Mouse (Mus musculus): ENCODE results near the gene Sirt2. TPM values are rescaled to one million over a fixed set of nuclear protein-coding genes. Genes with fewer than 3 reads are reported as not detected.

The Sirt2 gene
- total RNA-seq, 1 experiment from 2014 or later = 71.4 TPM

DNA sequence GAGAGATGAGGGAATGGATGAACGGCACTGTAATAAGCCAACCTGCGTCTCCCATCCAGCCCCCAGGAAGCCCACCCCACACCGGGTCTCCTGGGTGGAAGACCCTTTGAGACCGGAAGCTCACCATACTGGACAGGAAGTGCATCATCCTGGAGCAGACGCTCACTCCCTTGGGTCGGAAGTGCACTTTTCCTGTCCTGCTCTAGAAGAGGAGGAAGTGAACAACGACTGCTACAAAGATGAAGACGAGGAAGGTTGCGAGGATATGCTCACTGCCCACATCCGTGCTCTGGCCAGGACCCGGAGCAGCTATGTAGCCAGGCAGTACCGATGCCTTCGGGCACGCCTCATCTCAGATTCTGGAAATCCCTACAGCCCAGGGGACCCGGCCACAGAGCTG lies 29.3 kb downstream of the Sirt2 start:
- no peak for DNase-seq

DNA sequence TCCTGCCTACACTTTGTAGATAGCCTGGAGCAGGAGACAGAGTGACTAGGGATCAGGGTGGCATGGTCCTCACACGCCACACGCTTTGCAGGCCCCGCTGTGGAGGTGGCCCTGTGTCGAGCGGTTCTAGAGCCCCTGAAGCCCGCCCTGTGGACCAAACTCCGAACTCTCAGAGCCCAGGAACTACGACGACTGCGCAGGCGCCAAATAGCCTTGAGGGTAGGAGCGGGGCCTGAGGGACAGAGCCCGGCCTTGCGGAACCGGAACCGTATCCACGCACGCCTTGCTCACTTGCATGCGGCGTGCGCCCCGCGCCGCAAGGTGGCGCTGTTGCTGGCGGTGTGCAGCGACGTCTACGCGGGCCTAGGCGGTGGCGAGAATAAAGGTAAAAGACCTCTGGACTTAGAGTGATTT lies 30.0 kb downstream of the Sirt2 start:
- DNase-seq = peak; percentile 88

DNA sequence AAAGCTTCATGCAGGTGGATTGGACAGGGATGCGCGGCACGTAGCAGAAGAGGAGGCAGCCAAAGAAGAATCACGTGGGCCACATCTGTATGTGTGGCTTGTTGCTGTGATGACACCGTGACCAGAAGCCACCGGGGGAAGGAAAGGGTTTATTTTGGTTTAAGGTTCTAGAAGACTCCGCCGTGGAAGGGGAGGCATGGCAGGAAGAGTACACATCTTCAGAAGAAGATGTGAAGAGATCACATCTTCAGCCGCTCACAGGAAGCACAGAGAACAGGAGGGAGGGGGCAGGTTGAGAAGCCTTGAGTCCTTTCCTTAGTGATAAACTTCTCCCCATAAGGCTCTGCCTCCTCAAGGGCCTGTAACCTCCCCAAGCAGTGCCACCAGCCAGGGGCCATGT lies 33.5 kb downstream of the Sirt2 start:
- DNase-seq = no peak

DNA sequence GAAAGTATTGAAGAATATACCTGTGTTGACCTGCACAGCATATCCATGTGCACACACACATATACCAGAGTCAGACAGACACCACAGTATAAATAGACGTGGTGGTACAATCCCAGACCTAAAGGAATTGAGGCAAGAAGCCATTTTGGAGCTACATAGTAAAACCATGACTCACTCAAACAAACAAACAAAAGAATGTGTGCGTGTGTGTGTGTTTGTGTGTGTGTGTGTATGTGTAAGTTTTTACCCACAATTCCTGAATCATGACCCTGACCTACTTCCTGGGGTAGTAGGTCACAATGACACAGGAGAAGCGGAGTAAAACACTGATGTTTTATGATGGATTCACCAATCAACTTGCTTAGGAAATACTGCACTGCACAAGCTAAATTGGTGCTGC lies 34.9 kb downstream of the Sirt2 start:
- no peak for DNase-seq

DNA sequence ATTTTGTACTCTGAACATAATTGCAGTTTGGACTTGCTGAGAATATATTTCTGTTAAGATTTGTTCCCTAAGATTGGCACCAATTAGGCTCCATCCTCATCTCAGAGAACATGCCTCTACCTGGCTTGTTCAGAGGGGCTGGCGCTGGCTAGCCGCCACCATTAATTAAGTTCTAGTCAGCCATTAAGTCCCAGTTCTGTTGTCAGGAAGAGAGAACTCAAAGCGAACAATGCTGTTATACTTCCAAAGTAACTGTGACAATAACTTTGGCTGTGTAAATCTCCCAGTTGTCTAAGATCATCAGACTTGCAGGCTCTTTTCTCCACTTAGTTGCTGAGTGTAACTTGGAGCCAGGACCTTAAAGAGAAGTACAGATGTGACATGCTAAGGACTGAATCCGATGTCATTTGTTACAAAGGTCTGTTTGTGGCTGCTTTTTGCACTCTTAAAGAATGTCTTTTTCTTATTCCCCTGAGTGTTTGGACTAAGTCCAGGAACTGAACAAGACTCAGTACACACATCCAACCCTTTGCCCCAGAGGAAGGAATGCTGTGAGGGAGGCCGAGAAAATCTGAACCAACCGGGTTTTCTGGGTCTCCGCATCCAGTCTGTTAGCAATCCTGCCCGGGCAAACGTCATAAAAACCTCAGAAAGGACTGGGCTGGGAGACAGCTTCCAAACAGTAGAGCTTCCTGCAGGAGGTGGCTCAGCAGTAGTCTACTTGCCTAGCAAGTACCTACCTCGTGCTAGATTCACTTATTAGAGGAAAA lies 35.6 kb downstream of the Sirt2 start:
- DNase-seq = no peak

DNA sequence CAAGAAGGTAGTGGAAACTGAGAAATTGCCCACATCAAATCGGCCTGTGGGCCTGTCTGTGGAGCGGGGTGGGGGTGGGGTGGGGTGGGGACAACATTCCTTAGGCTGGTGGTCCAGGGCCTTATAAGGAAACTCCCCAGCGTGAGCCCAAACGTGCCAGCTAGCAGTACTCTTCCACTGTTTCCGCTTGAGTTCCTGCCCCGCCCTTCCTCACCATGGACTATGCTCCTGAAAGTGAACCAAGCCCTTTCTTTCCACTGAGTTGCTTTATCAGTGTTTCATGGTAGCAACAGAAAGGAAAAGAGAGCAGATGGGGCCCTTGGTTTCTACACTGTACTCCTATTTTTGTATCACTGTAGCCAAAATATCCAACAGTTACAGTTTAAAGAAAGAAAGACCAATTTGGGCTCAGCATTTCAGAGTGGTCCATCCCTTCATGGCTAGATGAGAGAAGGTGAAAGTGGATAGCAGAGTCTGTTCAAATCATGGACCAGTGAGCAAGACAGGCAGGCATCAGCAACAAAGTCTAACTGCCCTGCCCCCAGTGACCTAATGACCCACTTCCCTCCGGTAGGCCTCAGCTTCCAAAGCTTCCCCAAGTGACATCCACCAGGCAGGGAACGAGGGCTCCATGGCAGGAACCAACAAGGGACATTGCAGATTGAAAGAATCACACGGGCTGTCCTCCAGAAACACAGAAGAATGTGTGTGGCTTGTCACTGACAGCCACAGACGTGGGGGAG lies 36.5 kb downstream of the Sirt2 start:
- no peak for DNase-seq

DNA sequence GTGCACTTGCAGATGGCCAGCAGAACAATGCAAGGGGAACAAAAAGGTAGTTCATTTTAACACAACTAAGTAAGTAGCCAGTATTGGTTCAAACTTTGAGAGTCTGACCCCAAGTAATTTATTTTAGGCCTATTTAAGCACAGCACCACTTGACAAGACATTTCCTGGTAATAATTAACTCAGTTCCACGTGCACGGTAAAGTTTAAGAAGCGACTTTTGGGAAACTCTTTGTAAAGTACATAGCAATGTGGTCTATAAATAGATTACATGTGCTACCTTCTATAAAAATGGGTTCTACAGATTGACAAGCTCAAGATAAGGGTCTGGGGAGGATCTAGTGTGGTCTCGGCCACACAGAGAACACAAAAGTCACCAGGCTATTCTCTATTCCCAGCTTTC lies 37.2 kb downstream of the Sirt2 start:
- DNase-seq = no peak

DNA sequence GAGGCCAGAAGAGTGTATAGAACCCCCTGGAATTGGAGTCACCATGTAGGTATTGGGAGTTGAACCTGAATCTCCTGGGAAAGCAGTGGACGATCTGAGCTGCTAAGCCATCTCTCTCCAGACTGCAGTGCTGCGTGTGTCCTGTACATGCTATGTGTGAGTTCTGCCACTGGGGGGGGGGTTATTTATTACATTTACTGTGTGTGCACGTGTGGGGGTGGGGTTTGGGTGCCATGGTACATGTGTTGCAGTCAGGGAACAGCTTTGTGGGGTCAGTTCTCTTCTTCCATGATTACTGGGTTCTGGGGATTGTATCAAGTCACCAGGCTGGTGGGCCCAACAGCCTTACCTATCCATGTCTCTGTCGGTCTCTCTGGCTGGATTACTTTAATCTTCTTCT lies 40.3 kb downstream of the Sirt2 start:
- no peak for DNase-seq

DNA sequence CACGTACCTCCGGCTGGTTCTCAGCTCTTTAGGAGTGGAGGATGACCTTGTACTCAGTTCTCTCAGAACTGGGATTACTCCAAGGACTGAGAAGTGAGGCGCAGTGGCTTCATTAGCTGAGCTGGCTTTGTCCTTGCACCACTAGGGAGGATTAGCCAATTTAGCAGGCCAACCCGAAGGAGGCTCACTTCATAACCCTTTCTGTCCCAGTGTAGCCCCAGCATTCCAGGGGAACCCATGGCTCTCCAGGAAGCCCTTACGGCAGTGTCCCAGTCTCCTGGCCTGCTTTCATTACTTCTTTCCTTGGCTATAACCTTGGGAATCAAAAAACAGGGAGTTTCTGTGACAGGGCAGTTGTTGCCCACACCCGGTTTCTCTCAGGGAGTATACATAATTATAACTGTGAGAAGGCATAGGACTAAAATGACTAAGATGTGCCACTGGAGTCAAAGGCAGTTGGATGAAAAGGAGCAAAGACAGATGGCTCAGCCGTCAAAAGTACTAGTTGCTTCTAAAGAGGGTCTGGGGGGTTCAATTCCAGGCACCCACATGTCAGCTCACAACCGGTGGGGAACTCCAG lies 41.2 kb downstream of the Sirt2 start:
- peak; percentile 48 for DNase-seq

DNA sequence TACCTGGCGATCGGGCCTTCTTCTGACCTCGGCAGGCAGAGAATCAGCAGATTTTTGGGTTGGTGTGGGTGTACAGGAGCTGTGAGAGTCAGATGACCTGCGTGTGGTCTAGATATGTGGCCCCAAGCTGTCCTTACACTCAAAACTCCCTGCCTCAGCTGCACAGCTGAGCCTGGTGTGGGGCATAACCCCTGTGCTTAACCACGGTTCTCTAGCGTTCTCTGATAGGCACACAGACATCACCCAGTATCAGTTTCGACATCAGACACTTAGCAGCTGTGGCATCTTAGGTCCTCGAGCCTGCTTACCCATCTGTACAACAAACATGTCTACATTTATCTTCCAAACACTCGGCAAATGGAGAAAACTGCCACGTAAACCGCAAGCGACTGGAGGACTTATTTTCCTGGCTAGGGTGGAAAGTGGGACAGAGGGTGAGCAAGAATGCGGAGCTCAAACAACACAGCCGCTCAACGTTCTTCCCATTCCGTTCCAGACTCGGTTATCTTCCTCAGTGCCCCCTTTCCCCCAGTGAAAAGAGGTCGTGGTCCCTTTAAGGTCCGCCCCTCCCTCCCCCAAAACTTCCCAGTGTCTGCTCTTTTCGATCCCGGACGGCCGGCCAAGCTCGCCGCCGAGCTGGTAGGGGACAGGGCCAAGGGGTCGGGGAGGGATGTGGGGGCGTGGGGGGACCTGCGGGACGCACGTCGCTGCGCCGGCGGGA lies 41.8 kb downstream of the Sirt2 start, which contains the start of gene Hnrnpl:
Hnrnpl (plus strand) TSS at position 321 of the 721 bp plus-strand sequence.
- DNase-seq = no peak

DNA sequence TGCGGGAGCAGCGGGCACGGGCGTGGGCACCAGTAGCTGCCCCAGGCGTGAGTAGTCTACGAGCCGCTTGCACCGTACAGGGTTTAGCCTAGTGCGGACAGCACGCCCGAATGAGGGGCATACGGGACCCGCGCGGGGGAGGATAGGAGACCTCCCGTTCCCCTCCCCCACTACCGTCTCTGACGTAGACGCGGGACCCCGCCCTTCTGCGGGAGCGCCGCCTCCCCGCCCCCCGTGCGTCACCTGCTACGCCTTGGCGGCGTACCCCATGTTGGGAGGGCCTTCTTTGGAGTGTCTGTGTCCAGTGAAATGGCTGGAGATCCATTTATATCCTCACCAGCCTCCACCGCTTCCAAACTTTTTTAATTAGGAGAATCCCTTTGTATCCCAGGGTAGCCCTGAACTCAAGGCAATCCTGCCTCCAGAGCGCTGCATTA lies 42.4 kb downstream of the Sirt2 start:
- peak; percentile 97 for DNase-seq

DNA sequence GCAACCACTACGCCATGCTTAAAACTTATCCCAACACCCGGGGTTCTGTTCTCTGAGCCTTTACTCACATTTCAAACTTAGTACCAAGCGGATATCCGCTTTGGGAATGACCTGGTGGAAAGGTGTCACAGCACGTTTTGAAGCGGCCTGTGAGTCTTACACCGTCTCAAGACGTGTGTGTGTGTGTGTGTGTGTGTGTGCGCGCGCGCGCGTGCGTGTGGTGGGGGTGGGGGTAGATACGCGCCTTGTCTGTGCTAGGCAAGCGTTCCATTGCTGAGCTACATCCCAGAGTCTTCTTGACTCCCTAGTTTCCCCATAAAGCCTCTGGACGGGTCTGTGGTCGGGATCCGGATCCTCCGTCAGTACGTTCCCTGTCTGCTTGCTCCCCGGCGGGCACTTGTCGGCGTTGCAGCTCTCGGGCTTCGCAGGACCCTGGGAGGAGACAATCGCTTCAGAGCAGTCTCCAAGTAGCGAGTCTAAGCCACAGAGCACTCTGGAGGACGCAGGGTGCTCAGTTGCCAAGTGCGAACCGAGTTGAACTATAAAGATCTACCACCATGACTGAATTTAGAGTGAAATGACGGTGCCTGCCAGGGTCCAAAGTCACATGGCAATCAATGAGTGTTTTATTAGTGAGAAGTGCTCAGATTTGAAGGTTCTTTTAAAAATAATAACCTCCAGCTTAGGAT lies 43.0 kb downstream of the Sirt2 start:
- DNase-seq = peak; percentile 67

DNA sequence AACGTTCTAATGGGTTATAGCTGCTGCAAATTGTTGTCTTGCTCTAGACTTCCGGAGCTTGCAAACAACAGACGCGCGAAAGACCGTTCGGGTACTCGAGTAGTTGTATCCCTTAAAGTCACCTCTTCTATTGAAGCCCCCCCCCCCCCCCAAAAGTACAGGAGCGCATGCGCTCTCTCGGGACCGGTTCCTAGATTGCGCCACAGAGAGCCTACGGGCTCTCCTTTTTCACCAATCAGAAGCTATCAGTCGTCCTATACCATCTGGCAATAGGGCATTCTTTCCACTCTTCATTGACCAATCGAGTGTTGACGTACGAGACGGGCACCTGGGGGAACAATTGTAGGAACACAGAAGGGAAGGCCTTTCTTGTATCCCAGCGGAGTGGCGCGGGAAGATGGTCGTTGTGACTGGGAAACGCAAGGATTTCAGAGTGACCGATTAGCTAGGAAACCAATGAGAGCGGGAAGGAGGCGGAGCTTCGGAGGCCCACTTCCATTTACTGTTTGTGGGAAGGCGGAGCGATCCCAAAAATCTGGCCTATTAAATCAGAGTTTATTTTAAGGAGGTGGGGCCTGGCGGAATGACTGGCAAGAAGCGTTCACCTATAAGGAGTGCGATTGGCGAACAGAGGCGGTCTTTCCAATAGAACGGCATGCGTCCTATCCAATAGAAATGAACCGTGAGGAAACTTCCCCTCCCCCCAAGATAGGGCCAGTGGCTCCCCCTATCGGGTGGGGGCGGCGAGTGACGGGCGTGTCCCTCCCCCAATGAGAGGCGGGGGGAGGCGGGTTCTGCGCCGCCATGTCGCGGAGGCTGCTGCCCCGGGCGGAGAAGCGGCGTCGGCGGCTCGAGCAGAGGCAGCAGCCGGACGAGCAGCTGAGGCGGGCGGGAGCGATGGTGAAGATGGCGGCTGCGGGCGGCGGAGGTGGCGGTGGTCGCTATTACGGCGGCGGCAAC lies 43.9 kb downstream of the Sirt2 start:
- DNase-seq = peak; percentile 98

DNA sequence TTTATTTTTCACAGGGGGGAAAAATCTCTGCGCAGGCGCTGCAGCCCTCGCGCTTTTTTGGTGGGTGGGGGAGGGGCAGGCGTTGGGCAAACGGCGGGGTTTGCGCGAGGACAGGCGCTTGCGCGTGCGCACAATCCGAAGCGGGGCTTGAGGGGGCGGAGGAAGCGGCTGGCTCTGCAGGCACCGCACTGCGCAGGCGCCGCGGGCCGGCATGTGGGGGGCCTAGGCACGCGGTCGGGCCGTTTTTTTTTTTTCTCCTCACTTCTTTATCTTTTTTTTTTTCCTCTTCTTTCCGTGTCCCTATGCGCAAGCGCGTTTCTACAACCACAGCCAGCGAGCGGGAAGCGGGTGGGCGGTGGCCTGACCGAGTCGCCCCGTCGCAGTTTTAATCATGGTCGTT lies 44.7 kb downstream of the Sirt2 start:
- DNase-seq = peak; percentile 97

DNA sequence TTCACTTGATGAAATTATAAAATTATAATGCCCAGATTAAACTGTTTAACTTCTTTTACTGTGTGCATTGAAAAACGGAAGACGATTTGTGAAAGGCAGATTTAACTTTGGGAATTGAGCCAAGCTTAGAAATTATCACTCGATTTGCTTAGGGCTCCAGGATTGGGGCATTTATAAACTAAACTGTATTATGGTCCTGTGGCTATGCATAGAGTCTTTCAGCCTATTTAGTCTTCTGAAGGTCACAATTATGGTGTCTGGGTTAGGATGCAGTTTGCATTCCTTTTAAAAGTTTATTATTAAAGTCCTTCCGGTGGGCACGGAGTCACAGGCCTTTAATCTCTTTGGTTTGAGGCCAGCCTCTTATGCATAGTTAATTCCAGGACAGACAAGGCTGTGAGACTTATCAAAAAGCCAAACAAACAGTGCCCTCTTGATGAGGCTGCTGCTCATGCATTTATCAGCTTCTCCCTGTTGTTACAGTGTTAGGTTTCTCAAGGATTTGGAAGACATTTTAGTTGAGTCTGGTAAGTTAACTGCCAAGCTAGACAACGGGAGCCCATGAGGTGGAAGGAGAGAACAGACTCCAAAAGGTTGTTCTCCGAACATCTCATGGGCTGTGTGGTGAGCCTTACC lies 45.2 kb downstream of the Sirt2 start:
- no peak for DNase-seq

DNA sequence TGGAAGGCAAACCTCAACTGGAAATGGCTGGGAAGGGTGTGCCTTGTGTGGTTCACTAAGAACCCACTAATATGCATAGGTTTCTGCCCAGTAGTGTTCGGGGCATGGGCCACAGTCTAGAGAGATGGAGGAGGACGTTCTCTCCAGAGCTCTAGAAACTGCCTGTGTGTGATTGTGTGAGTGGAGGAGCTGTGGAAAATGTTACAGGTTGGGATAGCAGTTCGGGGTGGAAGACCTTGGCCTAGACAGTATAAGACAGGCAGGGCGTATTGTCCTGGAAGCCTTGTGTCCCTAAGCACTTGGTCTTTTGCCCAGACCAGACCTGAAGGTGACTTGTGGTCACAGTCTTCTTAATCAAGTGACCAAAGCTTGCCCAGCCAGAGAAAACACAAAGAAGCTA lies 45.9 kb downstream of the Sirt2 start:
- no peak for DNase-seq

DNA sequence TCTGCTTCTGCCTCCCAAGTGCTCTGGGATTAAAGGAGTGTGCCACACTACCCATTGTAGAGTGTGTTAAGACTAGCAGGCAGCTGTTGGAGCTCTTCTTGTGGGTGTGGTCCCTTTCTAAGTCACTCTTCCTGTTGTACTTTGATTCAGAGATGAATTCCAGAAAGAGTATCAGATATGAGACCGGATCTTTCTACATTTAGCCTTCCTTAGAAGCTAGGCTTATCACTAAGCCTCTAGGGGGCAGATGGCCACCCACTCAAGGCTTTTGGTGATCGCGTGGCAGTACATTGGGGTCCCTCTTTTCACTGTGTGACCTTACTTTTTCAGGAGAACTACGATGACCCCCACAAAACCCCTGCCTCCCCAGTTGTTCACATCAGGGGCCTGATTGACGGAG lies 46.4 kb downstream of the Sirt2 start:
- no peak for DNase-seq

DNA sequence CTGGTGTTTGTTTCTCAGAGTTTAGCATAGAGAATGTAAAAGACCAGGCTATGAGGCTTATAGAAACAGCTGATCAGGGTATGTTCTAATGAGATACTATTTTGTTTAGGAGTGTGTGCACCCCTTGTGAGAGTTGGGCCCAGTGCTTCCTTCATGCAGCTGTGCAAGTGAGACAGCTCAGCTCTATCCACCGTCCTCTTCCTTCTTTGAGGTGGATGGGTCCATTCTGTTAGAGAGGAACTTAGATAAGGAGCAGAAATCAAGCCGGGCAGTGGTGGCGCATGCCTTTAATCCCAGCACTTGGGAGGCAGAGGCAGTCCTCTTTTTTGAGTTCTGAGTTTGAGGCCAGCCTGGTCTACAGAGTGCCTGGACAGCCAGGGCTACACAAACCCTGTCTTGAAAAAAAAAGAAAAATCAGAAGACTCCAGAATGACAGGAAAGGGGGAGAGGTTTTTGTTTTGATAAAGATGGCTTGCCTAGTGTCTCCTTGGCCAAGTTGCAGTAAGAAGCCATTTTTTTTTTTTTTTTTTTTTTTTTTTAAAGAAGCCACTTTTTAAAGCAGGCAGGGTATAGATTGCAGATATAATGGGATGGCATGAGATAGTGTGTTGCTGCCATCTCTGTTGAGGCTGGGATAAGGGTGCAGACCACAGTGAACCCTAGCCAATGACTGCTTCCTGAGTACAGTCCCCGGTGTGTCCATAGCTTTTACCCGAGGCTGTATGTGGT lies 47.9 kb downstream of the Sirt2 start:
- DNase-seq = no peak

DNA sequence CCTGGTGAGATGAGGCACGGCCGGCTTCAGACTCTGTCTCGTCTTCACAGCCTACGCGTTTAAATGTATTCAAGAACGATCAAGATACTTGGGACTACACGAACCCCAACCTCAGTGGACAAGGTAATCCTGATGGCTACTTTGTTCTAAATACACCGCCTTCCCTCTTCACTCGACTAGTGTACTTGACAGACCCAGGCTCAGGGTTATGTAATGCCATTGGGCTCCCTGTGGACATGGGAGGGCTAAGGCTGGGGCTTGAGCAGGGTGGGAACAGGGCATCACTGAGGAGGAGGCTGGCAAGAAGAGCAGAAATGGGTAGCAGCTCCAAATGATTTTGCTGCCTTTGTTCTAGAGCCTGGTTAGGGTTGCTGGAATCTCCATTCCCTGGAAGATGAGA lies 48.7 kb downstream of the Sirt2 start:
- no peak for DNase-seq

DNA sequence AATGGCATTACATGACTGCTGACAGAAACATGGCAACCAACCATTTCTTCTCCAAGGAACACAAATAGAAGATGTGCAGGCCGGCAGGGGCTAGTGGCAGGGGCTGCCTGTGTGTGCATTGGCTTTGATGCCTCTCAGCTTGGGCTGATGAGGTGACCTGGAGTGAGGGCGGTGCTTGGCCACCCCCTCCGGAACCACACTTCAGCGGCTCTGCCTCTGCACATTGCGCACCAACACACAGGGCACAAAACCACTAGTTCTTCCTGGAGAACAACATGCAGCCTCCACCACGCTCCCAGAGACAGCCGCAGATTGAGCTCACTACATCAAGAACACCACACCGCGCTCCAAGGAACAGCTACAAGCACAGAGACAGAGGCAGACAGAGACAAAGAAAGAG lies 49.7 kb downstream of the Sirt2 start:
- DNase-seq = no peak
